Mouse (Mus musculus): ENCODE results near the gene Copz1.

DNA sequence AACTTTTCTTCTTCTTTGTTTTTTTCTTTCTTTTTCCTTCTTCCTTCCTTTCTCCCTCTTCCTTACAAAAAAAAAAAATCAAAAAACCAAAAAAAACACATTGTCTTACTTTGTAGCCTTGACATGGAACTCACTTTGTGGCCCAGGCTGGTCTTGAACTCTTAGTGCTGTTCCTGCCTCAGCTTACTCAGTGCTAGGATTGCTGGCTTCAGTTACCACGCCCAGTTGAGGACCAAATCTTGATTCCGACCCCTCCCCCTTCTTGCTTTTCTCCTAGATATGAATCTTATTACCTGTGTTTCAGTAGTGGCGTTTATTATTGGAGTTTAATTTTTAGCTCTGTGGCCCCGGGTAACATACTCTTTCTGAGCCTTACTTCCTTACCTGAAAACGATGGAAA is 13.4 kb upstream of the Copz1 start:
- TF ChIP-seq EP300 (IDR thresholded peaks at IDR 0.05) (no peak), CTCF (IDR thresholded peaks at IDR 0.05) (no peak)

All from lung, postnatal 0 days (tissue).